Mouse (Mus musculus) ES-Bruce4 (cell line): ENCODE measurements around the gene Plcb1.

Experiments
- CTCF ChIP-seq: IDR thresholded peaks from one replicate; pipeline ENCODE4 v1.8.1; 2011; ENCODE audit warnings: low read depth, low read length
- POLR2A ChIP-seq: IDR thresholded peaks from one replicate; pipeline ENCODE4 v1.8.1; 2011; ENCODE audit warnings: low read length; ENCODE audit not compliant: insufficient read depth

DNA sequence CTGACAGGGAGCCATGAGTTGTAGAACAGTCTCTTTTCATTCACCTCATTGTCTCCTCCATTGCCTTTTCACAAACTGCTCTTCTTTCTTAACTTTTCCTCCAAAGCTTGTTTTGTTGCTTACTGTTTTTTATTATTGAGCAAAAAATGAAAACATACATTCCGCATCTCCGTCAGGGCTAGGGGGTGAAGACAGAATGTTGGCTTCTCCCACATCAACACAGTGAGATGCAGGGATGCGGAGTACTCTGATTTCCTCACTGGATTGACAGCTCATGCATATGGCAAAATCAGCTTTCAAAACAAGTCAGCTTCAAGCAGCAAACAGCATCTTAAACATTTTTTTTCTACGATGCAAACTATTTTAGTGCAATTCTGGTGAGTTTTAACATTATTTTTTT is 108.9 kb downstream of the Plcb1 start:
- TF ChIP-seq CTCF (no peak), POLR2A (no peak)
